Mouse (Mus musculus): ENCODE measurements around the gene Hcn3. TPM values are rescaled to one million over a fixed set of nuclear protein-coding genes. Genes with fewer than 3 reads are reported as not detected.

The Hcn3 gene
- polyA plus RNA-seq, 1 experiment from 2014 or later = 6.7 TPM

GRCm38 (mm10) chr3:89131816-89132215, 28.2 kb downstream of the Hcn3 start:
- WGBS = 50% methylated on average over 4 of the region's 4 CpGs
- Histone ChIP-seq H3K27me3 (ENCODE audit: control insufficient read depth, insufficient read depth, low read length) (no peaks in the 10 kb centered on the region), H3K4me2 (ENCODE audit: low read depth, low read length, severe bottlenecking) (peak overlapping the region; percentile 51), H3K4me3 (ENCODE audit: low read depth, low read length) (peak overlapping the region; percentile 24; the same call in 1 of the 2 replicates), H3K9me3 (ENCODE audit: control insufficient read depth, low read length) (no peaks in the 10 kb centered on the region), H3K36me3 (ENCODE audit: control insufficient read depth, insufficient read depth, low read length) (no peaks in the 10 kb centered on the region), H3K9ac (ENCODE audit: low read length) (no peak overlapping the region), H3K4me1 (replicated peaks; ENCODE audit: control insufficient read depth, insufficient read depth, low read length) (no peaks in the 10 kb centered on the region; the same call in 1 of the 2 replicates), H3K27ac (ENCODE audit: low read depth, low read length) (no peak overlapping the region)
- ATAC-seq (replicated peaks; ENCODE audit: low FRiP score) (no peak), DNase-seq (ENCODE audit: low spot score) (peak; percentile 18)

GRCm38 (mm10) chr3:89129908-89130307, 30.1 kb downstream of the Hcn3 start:
- H3K4me3 ChIP-seq (ENCODE audit: low read depth, low read length) = no peak overlapping the region
- no peak overlapping the region for H3K4me2 ChIP-seq (ENCODE audit: low read depth, low read length, severe bottlenecking)
- H3K27ac ChIP-seq (ENCODE audit: low read depth, low read length) = no peak overlapping the region
- 93% methylated on average over 3 of the region's 3 CpGs for WGBS
- no peaks in the 10 kb centered on the region for H3K9me3 ChIP-seq (ENCODE audit: control insufficient read depth, low read length)
- H3K9ac ChIP-seq (ENCODE audit: low read length) = no peak overlapping the region
- no peaks in the 10 kb centered on the region; the same call in 1 of the 2 replicates for H3K4me1 ChIP-seq (replicated peaks; ENCODE audit: control insufficient read depth, insufficient read depth, low read length)
- DNase-seq (ENCODE audit: low spot score) = no peak
- no peaks in the 10 kb centered on the region for H3K36me3 ChIP-seq (ENCODE audit: control insufficient read depth, insufficient read depth, low read length)
- ATAC-seq (replicated peaks; ENCODE audit: low FRiP score) = no peak
- H3K27me3 ChIP-seq (ENCODE audit: control insufficient read depth, insufficient read depth, low read length) = no peaks in the 10 kb centered on the region

GRCm38 (mm10) chr3:89125981-89126380, 34.0 kb downstream of the Hcn3 start:
- Histone ChIP-seq H3K4me3 (ENCODE audit: low read depth, low read length) (no peak overlapping the region), H3K4me1 (replicated peaks; ENCODE audit: control insufficient read depth, insufficient read depth, low read length) (no peaks in the 10 kb centered on the region), H3K27ac (ENCODE audit: low read depth, low read length) (no peak overlapping the region), H3K9me3 (ENCODE audit: control insufficient read depth, low read length) (no peaks in the 10 kb centered on the region), H3K9ac (ENCODE audit: low read length) (no peak overlapping the region), H3K4me2 (ENCODE audit: low read depth, low read length, severe bottlenecking) (no peak overlapping the region), H3K36me3 (ENCODE audit: control insufficient read depth, insufficient read depth, low read length) (no peaks in the 10 kb centered on the region), H3K27me3 (ENCODE audit: control insufficient read depth, insufficient read depth, low read length) (no peaks in the 10 kb centered on the region)
- DNase-seq (ENCODE audit: low spot score) (no peak), ATAC-seq (replicated peaks; ENCODE audit: low FRiP score) (no peak)
- 85% methylated on average over 3 of the region's 3 CpGs for WGBS

GRCm38 (mm10) chr3:89124241-89124640, 35.8 kb downstream of the Hcn3 start:
- Histone ChIP-seq H3K4me3 (ENCODE audit: low read depth, low read length) (no peak overlapping the region), H3K4me2 (ENCODE audit: low read depth, low read length, severe bottlenecking) (no peak overlapping the region), H3K9ac (ENCODE audit: low read length) (no peak overlapping the region), H3K4me1 (replicated peaks; ENCODE audit: control insufficient read depth, insufficient read depth, low read length) (no peaks in the 10 kb centered on the region), H3K9me3 (ENCODE audit: control insufficient read depth, low read length) (no peaks in the 10 kb centered on the region), H3K27ac (ENCODE audit: low read depth, low read length) (no peak overlapping the region), H3K36me3 (ENCODE audit: control insufficient read depth, insufficient read depth, low read length) (no peaks in the 10 kb centered on the region), H3K27me3 (ENCODE audit: control insufficient read depth, insufficient read depth, low read length) (no peaks in the 10 kb centered on the region)
- DNase-seq (ENCODE audit: low spot score) (no peak), ATAC-seq (replicated peaks; ENCODE audit: low FRiP score) (no peak)
- WGBS = 86% methylated on average over 3 of the region's 3 CpGs

GRCm38 (mm10) chr3:89123313-89123712, 36.7 kb downstream of the Hcn3 start:
- Histone ChIP-seq H3K4me2 (ENCODE audit: low read depth, low read length, severe bottlenecking) (no peak overlapping the region), H3K9ac (ENCODE audit: low read length) (no peak overlapping the region), H3K27me3 (ENCODE audit: control insufficient read depth, insufficient read depth, low read length) (no peaks in the 10 kb centered on the region), H3K9me3 (ENCODE audit: control insufficient read depth, low read length) (no peaks in the 10 kb centered on the region), H3K27ac (ENCODE audit: low read depth, low read length) (no peak overlapping the region), H3K36me3 (ENCODE audit: control insufficient read depth, insufficient read depth, low read length) (no peaks in the 10 kb centered on the region), H3K4me1 (replicated peaks; ENCODE audit: control insufficient read depth, insufficient read depth, low read length) (no peaks in the 10 kb centered on the region), H3K4me3 (ENCODE audit: low read depth, low read length) (no peak overlapping the region)
- 84% methylated on average over 2 of the region's 2 CpGs for WGBS
- DNase-seq (ENCODE audit: low spot score) = no peak
- ATAC-seq (replicated peaks; ENCODE audit: low FRiP score) = no peak

- 5% methylated on average over 2 of the region's 2 CpGs for WGBS
- DNase-seq (ENCODE audit: low spot score) = no peak
Measured at GRCm38 (mm10) chr3:89115522-89115921, 44.5 kb downstream of the Hcn3 start.

GRCm38 (mm10) chr3:89113058-89113457, 46.9 kb downstream of the Hcn3 start:
- DNase-seq (ENCODE audit: low spot score) (no peak), ATAC-seq (replicated peaks; ENCODE audit: low FRiP score) (no peak)
- Histone ChIP-seq H3K27ac (ENCODE audit: low read depth, low read length) (no peak overlapping the region), H3K4me2 (ENCODE audit: low read depth, low read length, severe bottlenecking) (no peak overlapping the region), H3K4me3 (ENCODE audit: low read depth, low read length) (no peak overlapping the region), H3K9ac (ENCODE audit: low read length) (no peak overlapping the region), H3K4me1 (replicated peaks; ENCODE audit: control insufficient read depth, insufficient read depth, low read length) (no peaks in the 10 kb centered on the region), H3K27me3 (ENCODE audit: control insufficient read depth, insufficient read depth, low read length) (no peaks in the 10 kb centered on the region), H3K36me3 (ENCODE audit: control insufficient read depth, insufficient read depth, low read length) (no peaks in the 10 kb centered on the region), H3K9me3 (ENCODE audit: control insufficient read depth, low read length) (no peaks in the 10 kb centered on the region)
- WGBS = 92% methylated on average over 4 of the region's 4 CpGs

More at GRCm38 (mm10) chr3:89115522-89115921, 44.5 kb downstream of the Hcn3 start:
- H3K4me3 ChIP-seq (ENCODE audit: low read depth, low read length) = no peak overlapping the region
- H3K4me2 ChIP-seq (ENCODE audit: low read depth, low read length, severe bottlenecking) = no peak overlapping the region
- H3K9me3 ChIP-seq (ENCODE audit: control insufficient read depth, low read length) = no peaks in the 10 kb centered on the region
- no peaks in the 10 kb centered on the region for H3K27me3 ChIP-seq (ENCODE audit: control insufficient read depth, insufficient read depth, low read length)
- no peak for ATAC-seq (replicated peaks; ENCODE audit: low FRiP score)
- no peak overlapping the region for H3K9ac ChIP-seq (ENCODE audit: low read length)
- H3K36me3 ChIP-seq (ENCODE audit: control insufficient read depth, insufficient read depth, low read length) = no peaks in the 10 kb centered on the region
- H3K4me1 ChIP-seq (replicated peaks; ENCODE audit: control insufficient read depth, insufficient read depth, low read length) = no peaks in the 10 kb centered on the region
- H3K27ac ChIP-seq (ENCODE audit: low read depth, low read length) = no peak overlapping the region

GRCm38 (mm10) chr3:89108146-89108545, 51.9 kb downstream of the Hcn3 start:
- no peak overlapping the region for H3K9ac ChIP-seq (ENCODE audit: low read length)
- H3K4me3 ChIP-seq (ENCODE audit: low read depth, low read length) = no peak overlapping the region
- H3K4me2 ChIP-seq (ENCODE audit: low read depth, low read length, severe bottlenecking) = no peak overlapping the region
- no peaks in the 10 kb centered on the region for H3K9me3 ChIP-seq (ENCODE audit: control insufficient read depth, low read length)
- H3K36me3 ChIP-seq (ENCODE audit: control insufficient read depth, insufficient read depth, low read length) = no peaks in the 10 kb centered on the region
- no peaks in the 10 kb centered on the region for H3K27me3 ChIP-seq (ENCODE audit: control insufficient read depth, insufficient read depth, low read length)
- no peak overlapping the region for H3K27ac ChIP-seq (ENCODE audit: low read depth, low read length)
- no peaks in the 10 kb centered on the region for H3K4me1 ChIP-seq (replicated peaks; ENCODE audit: control insufficient read depth, insufficient read depth, low read length)
- ATAC-seq (replicated peaks; ENCODE audit: low FRiP score) = no peak
- 78% methylated on average over 1 of the region's 1 CpGs for WGBS
- DNase-seq (ENCODE audit: low spot score) = no peak

- Histone ChIP-seq H3K9ac (ENCODE audit: low read length) (no peak overlapping the region), H3K9me3 (ENCODE audit: control insufficient read depth, low read length) (no peaks in the 10 kb centered on the region), H3K27me3 (ENCODE audit: control insufficient read depth, insufficient read depth, low read length) (no peaks in the 10 kb centered on the region), H3K4me1 (replicated peaks; ENCODE audit: control insufficient read depth, insufficient read depth, low read length) (0 out of 2 replicates have a peak, but pooled peaks cover 2% of the 10 kb centered on the region), H3K4me2 (ENCODE audit: low read depth, low read length, severe bottlenecking) (no peak overlapping the region), H3K36me3 (ENCODE audit: control insufficient read depth, insufficient read depth, low read length) (no peaks in the 10 kb centered on the region), H3K27ac (ENCODE audit: low read depth, low read length) (no peak overlapping the region), H3K4me3 (ENCODE audit: low read depth, low read length) (no peak overlapping the region)
- no peak for ATAC-seq (replicated peaks; ENCODE audit: low FRiP score)
- no peak for DNase-seq (ENCODE audit: low spot score)
- WGBS = 68% methylated on average over 3 of the region's 3 CpGs
Measured at GRCm38 (mm10) chr3:89107545-89107944, 52.5 kb downstream of the Hcn3 start.

Measured in forebrain, embryonic 11.5 days (tissue).